Mouse (Mus musculus) ES-E14 (cell line): ENCODE data around the gene Rhot1.

Experiments used
- CHD2 ChIP-seq: IDR thresholded peaks from 2 replicates; pipeline ENCODE4 v1.6.1; 2014; ENCODE audit warnings: mild to moderate bottlenecking, low read depth, low read length, inconsistent platforms
- HCFC1 ChIP-seq: IDR thresholded peaks from 2 replicates; pipeline ENCODE4 v1.6.1; 2012; ENCODE audit warnings: low read length, inconsistent platforms, borderline replicate concordance; ENCODE audit not compliant: insufficient read depth
- MAFK ChIP-seq: IDR thresholded peaks from 2 replicates; pipeline ENCODE4 v1.6.1; 2014; ENCODE audit warnings: mild to moderate bottlenecking, low read depth, low read length, inconsistent platforms; ENCODE audit not compliant: insufficient read depth
- ZC3H11A ChIP-seq: IDR thresholded peaks from 2 replicates; pipeline ENCODE4 v1.6.1; 2012; ENCODE audit warnings: low read depth, mild to moderate bottlenecking, inconsistent platforms, low read length, borderline replicate concordance
- ZNF384 ChIP-seq: IDR thresholded peaks from 2 replicates; pipeline ENCODE4 v1.6.1; 2012; ENCODE audit warnings: low read depth, low read length, inconsistent platforms

DNA sequence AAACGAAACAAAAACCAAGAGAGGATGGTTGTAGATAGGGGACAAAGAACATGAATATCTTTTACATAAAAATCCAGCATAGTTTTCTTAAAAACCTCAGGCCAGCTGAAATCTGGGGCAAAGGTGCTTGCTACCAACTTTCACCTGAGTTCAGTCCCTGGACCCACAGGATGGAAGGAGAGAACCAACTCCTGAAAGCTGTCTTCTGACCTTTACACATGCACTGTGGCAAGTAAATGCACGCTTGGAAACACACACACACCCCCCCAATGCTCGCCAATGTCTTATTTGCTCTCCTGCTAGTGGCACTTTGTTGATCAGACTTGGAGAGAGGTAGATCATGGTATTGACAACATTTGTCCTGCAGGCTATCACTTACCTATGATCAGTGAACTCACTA, 6.5 kb downstream of the Rhot1 start:
- no peak for TF ChIP-seq MAFK
- no peak for TF ChIP-seq ZC3H11A
- TF ChIP-seq HCFC1, result no peak
- TF ChIP-seq ZNF384, result no peak
- no peak for TF ChIP-seq CHD2
